Mouse (Mus musculus) midbrain, postnatal 0 days (tissue): Measurements from ENCODE around the gene Sh3d21. TPM values are rescaled to one million over a fixed set of nuclear protein-coding genes. Genes with fewer than 3 reads are reported as not detected.

Experiments
- ATAC-seq: fragments of 200-750 bp; cut with Nextera tagmentation; 2 replicates; pipeline ENCODE4 v1.8.0; 2017; ENCODE audit warnings: moderate number of reproducible peaks, mild to moderate bottlenecking, moderate TSS enrichment, moderate library complexity; ENCODE audit not compliant: low FRiP score
- DNase-seq: peaks from one replicate; pipeline ENCODE4 v3.0.0-alpha.2; 2015; ENCODE audit warnings: low spot score
- H3K27ac ChIP-seq: fragments of 300-500 bp; sonication (generic); 2 replicates; pipeline ENCODE4 v1.5.1; 2014; ENCODE audit warnings: low read depth, mild to moderate bottlenecking, low read length, mixed read lengths
- H3K27me3 ChIP-seq: fragments of 300-500 bp; sonication (generic); 2 replicates; pipeline ENCODE4 v1.6.1; 2014; ENCODE audit warnings: low read length, control low read depth, mixed read lengths; ENCODE audit not compliant: insufficient read depth
- H3K36me3 ChIP-seq: fragments of 300-500 bp; sonication (generic); 2 replicates; pipeline ENCODE4 v1.6.1; 2014; ENCODE audit warnings: low read length, control low read depth, mixed read lengths; ENCODE audit not compliant: insufficient read depth
- H3K4me1 ChIP-seq: fragments of 300-500 bp; sonication (generic); 2 replicates; pipeline ENCODE4 v1.6.1; 2014; ENCODE audit warnings: mild to moderate bottlenecking, control low read depth, antibody characterized with exemption, low read length, mixed read lengths; ENCODE audit not compliant: insufficient read depth
- H3K4me2 ChIP-seq: fragments of 300-500 bp; sonication (generic); 2 replicates; pipeline ENCODE4 v1.6.1; 2014; ENCODE audit warnings: low read depth, mild to moderate bottlenecking, low read length, mixed read lengths; ENCODE audit not compliant: poor library complexity, severe bottlenecking
- H3K4me3 ChIP-seq: fragments of 300-500 bp; sonication (generic); 2 replicates; pipeline ENCODE4 v1.5.1; 2014; ENCODE audit warnings: low read depth, mild to moderate bottlenecking, low read length, moderate library complexity
- H3K9ac ChIP-seq: fragments of 300-500 bp; sonication (generic); replicated peaks from 2 replicates; pipeline ENCODE4 v1.6.1; 2014; ENCODE audit warnings: mild to moderate bottlenecking, low read length, moderate library complexity, mixed read lengths; ENCODE audit not compliant: poor library complexity, severe bottlenecking
- H3K9me3 ChIP-seq: fragments of 300-500 bp; sonication (generic); 2 replicates; pipeline ENCODE4 v1.6.1; 2016; ENCODE audit warnings: low read length, control low read depth
- CTCF ChIP-seq: IDR thresholded peaks from 2 replicates; pipeline ENCODE4 v1.5.1; 2016; ENCODE audit warnings: antibody characterized with exemption, mild to moderate bottlenecking
- WGBS: fragments of 180-500 bp; shearing (Covaris S2); extraction: QIAGEN DNeasy Blood & Tissue Kit; methylation state at CpG from one replicate; pipeline ENCODE4 v1.1.7; 2014; 5-methylcytosine and 5-hydroxymethylcytosine counted together
- polyA plus RNA-seq: library from polyadenylated mRNA; unstranded; fragments of >200 nt; fragmentation: Nextera tagmentation; extraction: Ambion mirVana; gene quantifications from 2 replicates; pipeline ENCODE4 v1.2.1, GENCODE M21; 2015
- total RNA-seq: library from RNA; depleted of rRNA; stranded (reverse); fragments of >200 nt; gene quantifications from 2 replicates; pipeline ENCODE4 v1.2.3, GENCODE M21; 2014

The Sh3d21 gene
- total and polyA plus RNA-seq, 2 experiments from 2014 or later: 2.7 to 2.9 TPM

- H3K4me2 ChIP-seq: no peak overlapping the region
- no peak overlapping the region for H3K27ac ChIP-seq
- peaks cover 69% of the 10 kb centered on the region for H3K36me3 ChIP-seq
- H3K4me1 ChIP-seq: no peaks in the 10 kb centered on the region; the same call in 1 of the 2 replicates
- H3K9me3 ChIP-seq: no peaks in the 10 kb centered on the region
- WGBS: 92% methylated on average over 4 of the region's 4 CpGs
- H3K4me3 ChIP-seq: no peak overlapping the region
- no peak for TF ChIP-seq CTCF
- no peak for DNase-seq
- H3K27me3 ChIP-seq: no peaks in the 10 kb centered on the region
- H3K9ac ChIP-seq: no peak overlapping the region
- no peak for ATAC-seq
Measured at GRCm38 (mm10) chr4:126134236-126134635, 29.1 kb downstream of the Sh3d21 start.

GRCm38 (mm10) chr4:126132636-126133264 lies 30.5 kb downstream of the Sh3d21 start:
- Histone ChIP-seq H3K4me3 (no peak overlapping the region), H3K4me2 (no peak overlapping the region), H3K27ac (no peak overlapping the region), H3K36me3 (peaks cover 65% of the 10 kb centered on the region), H3K9ac (no peak overlapping the region), H3K4me1 (no peaks in the 10 kb centered on the region; the same call in 1 of the 2 replicates), H3K9me3 (no peaks in the 10 kb centered on the region), H3K27me3 (no peaks in the 10 kb centered on the region)
- DNase-seq (no peak), ATAC-seq (no peak)
- TF ChIP-seq CTCF: no peak
- WGBS: 79% methylated on average over 6 of the region's 6 CpGs

- no peak for TF ChIP-seq CTCF
- peak; percentile 93 for DNase-seq
- WGBS: 60% methylated on average over 10 of the region's 10 CpGs
- Histone ChIP-seq H3K4me3 (no peak overlapping the region), H3K9me3 (no peaks in the 10 kb centered on the region), H3K4me1 (no peaks in the 10 kb centered on the region; the same call in 1 of the 2 replicates), H3K4me2 (no peak overlapping the region), H3K27ac (0 out of 2 replicates have a peak overlapping the region, but pooled peaks have one; percentile 43), H3K27me3 (no peaks in the 10 kb centered on the region), H3K36me3 (peaks cover 58% of the 10 kb centered on the region), H3K9ac (no peak overlapping the region)
- 0 out of 2 replicates have a peak, but pooled peaks have one; percentile 44 for ATAC-seq
Measured at GRCm38 (mm10) chr4:126131290-126132121, 31.8 kb downstream of the Sh3d21 start.

GRCm38 (mm10) chr4:126130502-126130901 lies 32.8 kb downstream of the Sh3d21 start:
- ATAC-seq: no peak
- no peaks in the 10 kb centered on the region for H3K9me3 ChIP-seq
- no peak overlapping the region for H3K9ac ChIP-seq
- H3K27me3 ChIP-seq: no peaks in the 10 kb centered on the region
- no peak for DNase-seq
- peaks cover 58% of the 10 kb centered on the region for H3K36me3 ChIP-seq
- H3K4me3 ChIP-seq: no peak overlapping the region
- WGBS: 84% methylated on average over 11 of the region's 11 CpGs
- H3K4me2 ChIP-seq: no peak overlapping the region
- H3K4me1 ChIP-seq: no peaks in the 10 kb centered on the region; the same call in 1 of the 2 replicates
- TF ChIP-seq CTCF: no peak
- 0 out of 2 replicates have a peak overlapping the region, but pooled peaks have one; percentile 6 for H3K27ac ChIP-seq

GRCm38 (mm10) chr4:126123309-126124040 lies 39.8 kb downstream of the Sh3d21 start:
- DNase-seq (no peak), ATAC-seq (no peak)
- 79% methylated on average over 10 of the region's 10 CpGs for WGBS
- H3K27me3 ChIP-seq: no peaks in the 10 kb centered on the region
- TF ChIP-seq CTCF: no peak
- H3K9me3 ChIP-seq: no peaks in the 10 kb centered on the region
- peaks cover 19% of the 10 kb centered on the region for H3K36me3 ChIP-seq
- H3K4me3 ChIP-seq: no peak overlapping the region
- no peak overlapping the region for H3K9ac ChIP-seq
- peaks cover under 1% of the 10 kb centered on the region; the same call in 1 of the 2 replicates for H3K4me1 ChIP-seq
- H3K4me2 ChIP-seq: no peak overlapping the region
- H3K27ac ChIP-seq: no peak overlapping the region
